Mouse (Mus musculus): ENCODE data around the gene Lrch3.

- TF ChIP-seq CTCF (IDR thresholded peaks at IDR 0.05; ENCODE audit: low read depth) (no peak), EP300 (IDR thresholded peaks at IDR 0.05; ENCODE audit: low read depth) (no peak)
Measured at GRCm38 (mm10) chr16:32935088-32935487, 21.2 kb downstream of the Lrch3 start.

Measured in heart, postnatal 0 days (tissue).